ENCODE assay signal across 9 mouse cellular contexts in the genomic region with DNA sequence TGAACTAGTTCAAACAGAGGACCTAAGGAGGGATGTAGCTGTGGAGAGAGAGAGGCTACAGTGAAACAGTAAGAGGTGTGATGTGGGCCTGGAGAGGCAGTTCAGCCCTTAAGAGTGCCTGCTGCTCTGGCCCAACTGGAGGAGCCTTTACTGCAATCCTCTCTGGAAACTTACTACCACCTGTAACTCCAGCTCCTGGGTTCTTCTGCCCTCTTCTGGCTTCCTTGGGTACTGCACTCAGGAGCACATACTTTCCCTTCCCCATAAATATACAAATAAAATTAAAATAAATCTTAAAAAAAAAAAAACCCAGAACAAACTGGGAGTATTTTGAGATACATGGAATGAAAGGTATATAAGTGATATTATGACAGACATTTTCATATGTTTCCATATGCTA. TPM values are rescaled to one million over a fixed set of nuclear protein-coding genes. Genes with fewer than 3 reads are reported as not detected.
DNase-seq lines count a peak whose midpoint lies in the region; ATAC-seq and TF ChIP-seq lines count a peak whose summit lies in the region.
"Had no signal": no experiment of that assay in that cellular context is flagged by ENCODE, and none has a peak within 500 bp of the region (broad histone marks: within the 10 kb centered on the region; RNA-seq: fewer than 3 reads in every experiment).

No protein-coding gene starts in this region.

- TF ChIP-seq CTCF in cerebellum, adult 2 months (IDR thresholded peaks at IDR 0.05; ENCODE audit: borderline replicate concordance, insufficient read depth, low read depth, low read length): peak; percentile 23; the same call in 1 of the 2 replicates
- TF ChIP-seq CTCF in lung, embryonic 14.5 days (IDR thresholded peaks at IDR 0.05; ENCODE audit: low read depth): peak; percentile 66
- peak; percentile 38; the same call in 1 of the 2 replicates for TF ChIP-seq CTCF in testis, adult 2 months (IDR thresholded peaks at IDR 0.05; ENCODE audit: control insufficient read depth, insufficient read depth, insufficient replicate concordance, low read depth, low read length)

- no peak for TF ChIP-seq POLR2A in cerebellum, adult 2 months (IDR thresholded peaks at IDR 0.05; ENCODE audit: borderline replicate concordance, insufficient read depth, low read length)
- no peak for TF ChIP-seq POLR2A in testis, adult 2 months (IDR thresholded peaks at IDR 0.05; ENCODE audit: control insufficient read depth, low read depth, low read length)

- H3K9me3 ChIP-seq in lung, embryonic 14.5 days (ENCODE audit: low read depth, low read length): no peaks in the 10 kb centered on the region

- no peaks in the 10 kb centered on the region for H3K4me1 ChIP-seq in cerebellum, adult 2 months (ENCODE audit: control insufficient read depth, insufficient read depth, low read length)
- no peaks in the 10 kb centered on the region for H3K4me1 ChIP-seq in lung, embryonic 14.5 days (ENCODE audit: insufficient read depth)
- no peaks in the 10 kb centered on the region for H3K4me1 ChIP-seq in testis, adult 2 months (ENCODE audit: control insufficient read depth, insufficient read depth, low read length)

- H3K4me3 ChIP-seq in cerebellum, adult 2 months (replicated peaks; ENCODE audit: insufficient read depth, low read depth, low read length): no peak overlapping the region
- H3K4me3 ChIP-seq in lung, embryonic 14.5 days (ENCODE audit: low read depth, low read length): no peak overlapping the region
- no peak overlapping the region for H3K4me3 ChIP-seq in testis, adult 2 months (ENCODE audit: control insufficient read depth, low read depth, low read length)

- H3K4me2 ChIP-seq in lung, embryonic 14.5 days: no peak overlapping the region

- no peak overlapping the region for H3K9ac ChIP-seq in lung, embryonic 14.5 days

- H3K36me3 ChIP-seq in lung, embryonic 14.5 days (ENCODE audit: insufficient read depth): no peaks in the 10 kb centered on the region
- no peaks in the 10 kb centered on the region for H3K36me3 ChIP-seq in testis, adult 2 months (ENCODE audit: control insufficient read depth, insufficient read depth, low read length)

- intact Hi-C loops in left cerebral cortex, postnatal 14 days (cut with DNase I): loop anchor here (5.0 to 10.0 kb wide), 6 partner anchors 724 to 1836 kb away; no protein-coding TSS in a partner anchor

- ATAC-seq in cerebellum, adult (ENCODE audit: insufficient number of reproducible peaks, low FRiP score, low TSS enrichment): no peak
- peak; percentile 75 for ATAC-seq in granulocyte monocyte progenitor cell, adult 5-6 weeks (replicated peaks; ENCODE audit: poor library complexity, severe bottlenecking)
- no peak for ATAC-seq in lung, embryonic 14.5 days (ENCODE audit: insufficient read depth)

- H3K27ac ChIP-seq in cerebellum, adult 2 months (ENCODE audit: insufficient read depth, low read length): no peak overlapping the region
- no peak overlapping the region for H3K27ac ChIP-seq in lung, embryonic 14.5 days (ENCODE audit: low read depth)
- no peak overlapping the region for H3K27ac ChIP-seq in testis, adult 2 months (ENCODE audit: control insufficient read depth, insufficient read depth, low read depth, low read length)
- H3K27ac ChIP-seq: macrophage had no signal

- no peaks in the 10 kb centered on the region for H3K27me3 ChIP-seq in cerebellum, adult 2 months (ENCODE audit: control insufficient read depth, insufficient read depth, low read length)
- H3K27me3 ChIP-seq in lung, embryonic 14.5 days (ENCODE audit: insufficient read depth, low read length): no peaks in the 10 kb centered on the region
- no peaks in the 10 kb centered on the region for H3K27me3 ChIP-seq in testis, adult 2 months (ENCODE audit: control insufficient read depth, insufficient read depth, low read length)

- no peak for DNase-seq in cerebellum, adult 2 months
- peak; percentile 35 to 55 for DNase-seq in left cerebral cortex, postnatal 14 days (ENCODE audit: low spot score in 2 of 2)
- no peak for DNase-seq in left cerebral cortex, adult 8-10 months (ENCODE audit: low spot score in 2 of 2)
- peak; percentile 75 for DNase-seq in adrenal gland, adult 2 months
- DNase-seq in lung, embryonic 14.5 days: peak; percentile 67

RNA-seq across cellular contexts. Expression of gene Meis2, which starts 35.6 kb away (rescaled TPM):
- polyA plus RNA-seq in cerebellum, adult 2 months (2012; rRNA removed): 36.4 and 58.7 TPM in 2 replicates
- 10 to 100 TPM; 80.8 to 89.3 TPM for total RNA-seq in left cerebral cortex, postnatal 14 days (2021)
- 100 to 1,000 TPM; 141 to 190 (median 171) TPM for total RNA-seq in left cerebral cortex, adult 8-10 months (2022)
- total RNA-seq in adrenal gland, adult 2 months (2021): 100 to 1,000 TPM; 211 to 303 TPM
- polyA plus RNA-seq in adrenal gland, adult 2 months (2012; rRNA removed): 85.4 and 124 TPM in 2 replicates
- not detected in 2 replicates for total RNA-seq in granulocyte monocyte progenitor cell, adult 5-6 weeks (2014; fragmentation: Nextera tagmentation)
- not detected in 2 replicates for total RNA-seq in granulocyte monocyte progenitor cell, adult 5-6 weeks (2017)
- polyA plus RNA-seq in lung, embryonic 14.5 days (2014; fragmentation: Nextera tagmentation; extraction: Ambion mirVana): 31.4 and 33.1 TPM in 2 replicates
- 1.2 and 1.4 TPM in 2 replicates for polyA plus RNA-seq in testis, adult 2 months (2012; rRNA removed)
- polyA plus RNA-seq: macrophage had no signal

Comparison
In these comparisons a context has a peak if more than half of its experiments do, and no peak if none do; other contexts are left out.
1. DNase-seq: peak in left cerebral cortex, postnatal 14 days (2 of 2), adrenal gland, adult 2 months (single experiment) and lung, embryonic 14.5 days (single experiment); none in cerebellum, adult 2 months (0 of 2) and left cerebral cortex, adult 8-10 months (0 of 2).
2. RNA of gene Meis2, which starts 35.6 kb away (total RNA-seq): 211 to 303 TPM in adrenal gland, adult 2 months, 141 to 190 TPM in left cerebral cortex, adult 8-10 months and 80.8 to 89.3 TPM in left cerebral cortex, postnatal 14 days; not detected in granulocyte monocyte progenitor cell, adult 5-6 weeks; every median in the first group is over 10 times any median in the second.
3. Peak in every context shown above with its lines, with median percentiles within 50 percentile points of each other: CTCF ChIP-seq.